Mouse (Mus musculus): ENCODE measurements around the gene Vps72. TPM values are rescaled to one million over a fixed set of nuclear protein-coding genes. Genes with fewer than 3 reads are reported as not detected.

The Vps72 gene
- polyA plus RNA-seq, 1 experiment = 42.0 TPM

GRCm38 (mm10) chr3:95164840-95165239, 54.0 kb downstream of the Vps72 start:
- DNase-seq (ENCODE audit: low read depth) = no peak

- DNase-seq (ENCODE audit: low read depth) = no peak
Measured at GRCm38 (mm10) chr3:95169996-95170395, 59.2 kb downstream of the Vps72 start.

- no peak for DNase-seq (ENCODE audit: low read depth)
Measured at GRCm38 (mm10) chr3:95171105-95171504, 60.3 kb downstream of the Vps72 start.

Other genes starting within 250 kb of the Vps72 start
- gene Psmb4, start 224.1 kb upstream of the Vps72 start, polyA plus RNA-seq (2012; rRNA removed) = 284 and 285 TPM in 2 replicates
- gene Selenbp1, start 178.0 kb upstream of the Vps72 start, polyA plus RNA-seq (2012; rRNA removed) = 130 and 163 TPM in 2 replicates
- 12.5 and 15.4 TPM in 2 replicates for gene Rfx5, start 156.9 kb upstream of the Vps72 start, polyA plus RNA-seq (2012; rRNA removed)
- gene Pi4kb, start 136.3 kb upstream of the Vps72 start, polyA plus RNA-seq (2012; rRNA removed) = 43.4 and 50.7 TPM in 2 replicates
- 24.9 and 28.0 TPM in 2 replicates for gene Zfp687, start 95.6 kb upstream of the Vps72 start, polyA plus RNA-seq (2012; rRNA removed)
- gene Psmd4, start 68.4 kb upstream of the Vps72 start, polyA plus RNA-seq (2012; rRNA removed) = 182 and 227 TPM in 2 replicates
- 19.6 and 21.0 TPM in 2 replicates for gene Pip5k1a, start 4.1 kb upstream of the Vps72 start, polyA plus RNA-seq (2012; rRNA removed)
- 0.42 and 0.63 TPM in 2 replicates for gene Tmod4, start 13.5 kb downstream of the Vps72 start, polyA plus RNA-seq (2012; rRNA removed)
- gene Scnm1, start 23.0 kb downstream of the Vps72 start, polyA plus RNA-seq (2012; rRNA removed) = 36.7 and 37.0 TPM in 2 replicates
- gene Lysmd1, start 23.1 kb downstream of the Vps72 start, polyA plus RNA-seq (2012; rRNA removed) = 8.8 and 9.4 TPM in 2 replicates
- gene Tnfaip8l2, start 31.3 kb downstream of the Vps72 start, polyA plus RNA-seq (2012; rRNA removed) = 10.4 and 11.6 TPM in 2 replicates
- 6.4 and 6.7 TPM in 2 replicates for gene Sema6c, start 49.4 kb downstream of the Vps72 start, polyA plus RNA-seq (2012; rRNA removed)
- gene Gabpb2, start 106.9 kb downstream of the Vps72 start, polyA plus RNA-seq (2012; rRNA removed) = 13.2 and 14.2 TPM in 2 replicates
- gene Cdc42se1, start 117.7 kb downstream of the Vps72 start, polyA plus RNA-seq (2012; rRNA removed) = 59.7 and 60.1 TPM in 2 replicates
- 22.5 and 24.7 TPM in 2 replicates for gene Mllt11, start 121.1 kb downstream of the Vps72 start, polyA plus RNA-seq (2012; rRNA removed)
- gene Gm128, start 130.6 kb downstream of the Vps72 start, polyA plus RNA-seq (2012; rRNA removed) = 0.86 and 2.1 TPM in 2 replicates
- gene Bnipl, start 140.2 kb downstream of the Vps72 start, polyA plus RNA-seq (2012; rRNA removed) = 2.1 and 2.6 TPM in 2 replicates
- gene Mindy1, start 170.3 kb downstream of the Vps72 start, polyA plus RNA-seq (2012; rRNA removed) = 90.3 and 111 TPM in 2 replicates
- gene Prune1, start 171.1 kb downstream of the Vps72 start, polyA plus RNA-seq (2012; rRNA removed) = 23.6 and 28.2 TPM in 2 replicates
- gene Anxa9, start 196.2 kb downstream of the Vps72 start, polyA plus RNA-seq (2012; rRNA removed) = 18.1 and 26.0 TPM in 2 replicates
- 92.9 and 123 TPM in 2 replicates for gene Cers2, start 203.8 kb downstream of the Vps72 start, polyA plus RNA-seq (2012; rRNA removed)
- 16.1 and 17.1 TPM in 2 replicates for gene Setdb1, start 246.2 kb downstream of the Vps72 start, polyA plus RNA-seq (2012; rRNA removed)